Mouse (Mus musculus) thymus, postnatal 0 days (tissue): ENCODE results near the gene Prr7. TPM values are rescaled to one million over a fixed set of nuclear protein-coding genes. Genes with fewer than 3 reads are reported as not detected.
"Not testable (repeated sequence)": the region's sequence is repeated elsewhere in the genome, so short reads cannot be mapped to it uniquely, and the experiment has no call there.

Source experiments
- DNase-seq: peaks from one replicate; pipeline ENCODE4 v3.0.0-alpha.2; 2015; ENCODE audit warnings: low spot score
- polyA plus RNA-seq: library from polyadenylated mRNA; unstranded; fragments of >200 nt; fragmentation: Nextera tagmentation; extraction: Ambion mirVana; gene quantifications from 2 replicates; pipeline ENCODE4 v1.2.1, GENCODE M21; 2015

Prr7 gene
- polyA plus RNA-seq, result 0.27 and 0.46 TPM in 2 replicates

DNA sequence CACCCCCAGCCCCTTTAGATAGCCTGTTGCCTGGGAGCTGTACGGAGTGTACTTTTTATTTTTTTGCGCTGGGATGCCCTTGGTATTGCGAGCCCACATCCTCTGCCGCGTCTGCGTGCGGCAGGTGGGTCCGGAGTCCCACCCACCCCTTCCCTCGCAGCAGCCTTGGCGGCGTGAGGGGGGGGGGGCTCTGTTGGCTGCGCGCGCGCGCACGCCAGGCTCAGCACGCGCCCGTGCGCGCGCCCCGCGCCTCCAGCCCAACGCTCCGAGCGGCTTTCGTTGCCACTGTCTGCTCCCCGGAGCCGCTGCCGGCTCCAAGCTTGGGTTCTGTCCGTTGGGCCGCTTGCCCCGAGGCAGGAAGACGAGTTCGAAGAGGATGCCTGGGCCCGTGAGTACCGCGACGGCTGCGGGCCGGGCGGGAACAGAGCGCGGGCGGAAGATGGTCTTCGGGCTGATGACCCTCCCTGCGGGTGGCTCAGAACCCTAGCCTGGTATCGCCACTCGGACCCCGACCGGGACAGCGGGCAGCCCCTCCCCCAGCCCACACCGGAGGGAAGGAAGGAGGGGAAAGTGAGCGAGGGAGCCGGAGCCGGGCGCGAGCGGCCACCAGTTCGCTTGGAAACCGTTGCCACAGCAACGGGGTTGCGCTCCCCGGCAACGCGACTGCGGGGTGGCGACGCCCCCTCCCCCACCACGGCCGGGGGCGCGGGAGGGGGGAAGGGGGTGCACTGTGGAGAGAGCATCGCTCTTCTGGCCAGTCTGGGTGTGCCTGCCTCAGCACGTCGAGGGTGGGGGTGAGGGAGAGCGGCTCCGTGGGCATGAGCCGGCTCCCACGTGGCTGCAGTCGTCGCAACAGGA, at the start of gene Prr7:
Gene Prr7, plus strand, starts transcription at position 241 of the 858 bp plus-strand sequence.
- DNase-seq, result peak; percentile 89

DNA sequence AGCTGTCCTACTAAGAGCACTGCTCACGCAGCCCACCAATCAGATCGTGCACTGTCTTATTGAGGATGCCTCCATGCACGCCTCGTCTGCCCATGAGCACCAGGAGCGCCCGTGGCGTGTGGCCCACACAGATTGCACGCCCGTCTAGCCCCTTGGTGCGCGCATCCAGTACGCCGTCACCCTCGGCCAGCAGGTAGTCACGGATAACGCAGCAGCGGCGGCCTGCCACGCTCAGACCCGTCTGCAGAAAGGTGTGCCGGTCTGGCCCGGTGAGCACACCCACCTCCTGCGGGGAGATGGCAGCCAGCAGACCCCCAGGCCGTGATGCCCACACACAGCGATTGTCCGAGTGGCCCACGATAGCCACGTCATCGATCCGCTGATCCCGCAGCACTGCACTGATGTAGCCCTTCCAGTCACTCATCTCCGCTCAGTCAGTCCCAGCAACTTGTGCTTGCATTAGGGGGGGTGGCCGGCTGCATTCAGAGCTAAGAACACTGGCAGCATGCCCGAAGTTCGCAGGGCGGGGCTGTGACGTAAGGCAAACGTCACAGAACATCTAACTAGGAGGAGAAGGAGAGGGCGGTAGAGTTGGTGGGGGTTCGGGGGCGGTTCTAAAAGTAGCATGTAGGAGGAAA, 49.2 kb upstream of the Prr7 start, which contains the start of gene Pfn3:
Gene Pfn3, minus strand, starts transcription at position 490 of the 638 bp plus-strand sequence.
- DNase-seq, result no peak

DNA sequence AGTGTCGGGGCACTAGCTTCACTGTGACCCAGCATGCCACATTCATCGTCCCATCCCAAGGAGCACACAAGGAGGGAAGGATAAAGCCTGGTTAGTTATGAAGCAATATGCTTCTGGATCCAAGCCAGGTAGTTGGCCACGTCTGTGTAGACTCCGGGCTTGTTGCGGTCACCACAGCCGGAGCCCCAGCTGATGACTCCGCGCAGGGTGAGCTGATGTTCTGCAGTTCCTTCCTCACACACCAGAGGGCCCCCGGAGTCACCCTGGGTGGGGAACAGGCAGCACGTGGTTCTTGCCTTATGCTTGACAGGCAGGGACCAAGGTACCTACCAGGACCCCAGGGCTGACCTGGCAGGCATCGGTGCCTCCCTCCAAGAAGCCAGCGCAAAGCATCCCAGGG, 46.1 kb upstream of the Prr7 start:
- peak; percentile 86 for DNase-seq

DNA sequence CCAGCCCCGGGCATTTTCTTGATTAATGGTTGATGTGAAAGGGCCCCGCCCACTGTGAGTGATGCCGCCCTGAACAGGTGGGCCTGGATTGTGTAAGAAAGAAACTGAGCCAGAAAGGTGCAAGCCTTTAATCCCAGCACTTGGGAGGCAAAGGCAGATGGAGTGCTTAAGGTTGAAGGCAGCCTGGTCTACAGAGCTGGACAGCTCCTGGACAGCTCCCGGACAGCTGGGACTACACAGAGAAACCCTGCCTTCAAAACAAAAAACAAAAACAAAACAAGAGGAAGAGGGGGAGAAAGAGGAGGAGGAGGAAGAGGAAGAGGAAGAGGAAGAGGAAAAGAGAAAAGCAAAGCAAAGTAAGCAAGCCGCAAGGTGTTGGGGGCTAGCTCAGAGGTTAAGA, 44.9 kb upstream of the Prr7 start:
- DNase-seq, result no peak

DNA sequence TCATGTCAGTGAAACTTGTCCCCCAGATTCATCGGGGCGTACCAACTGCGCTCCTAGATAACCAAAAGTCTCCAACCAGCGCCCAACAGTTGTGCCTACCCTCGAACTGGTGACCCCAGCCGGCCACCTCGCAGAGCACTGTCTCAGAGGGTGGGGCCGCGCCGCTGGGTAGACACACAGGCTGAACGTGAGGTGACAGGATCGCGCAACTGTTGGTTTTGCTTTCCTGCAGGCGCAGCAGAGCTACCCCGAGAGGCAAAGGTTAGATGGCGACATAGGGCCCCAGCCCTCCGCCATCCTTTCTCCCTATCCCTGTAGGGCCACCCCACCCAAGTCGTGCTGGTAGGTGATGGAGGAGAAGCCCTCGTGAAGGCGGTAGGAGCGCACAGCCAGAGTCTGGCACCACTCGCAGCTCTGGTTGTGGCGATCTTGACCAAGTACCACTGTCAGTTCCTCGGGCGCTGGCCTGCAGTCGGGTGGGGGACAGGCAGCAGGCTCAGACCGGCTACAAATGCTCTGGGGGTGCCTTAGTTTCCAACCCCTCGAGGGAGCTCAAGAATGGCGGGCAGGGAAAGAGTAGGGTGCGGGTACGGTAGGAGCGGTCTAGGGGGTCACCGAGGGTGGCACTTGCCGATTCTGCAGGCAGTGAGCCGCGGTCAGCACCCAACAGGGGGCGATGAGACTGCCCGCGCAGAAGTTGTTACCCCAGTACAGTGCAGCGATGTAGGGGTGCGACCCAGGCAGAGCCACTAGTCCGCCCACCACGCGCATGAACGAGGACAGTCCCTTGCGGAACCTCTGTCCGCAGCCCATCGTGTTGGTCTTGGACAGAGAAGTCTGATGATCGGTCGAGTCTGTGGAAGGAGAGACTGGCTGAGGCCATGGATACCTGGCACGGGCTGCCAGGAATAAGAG, 43.8 kb upstream of the Prr7 start:
- no peak for DNase-seq

DNA sequence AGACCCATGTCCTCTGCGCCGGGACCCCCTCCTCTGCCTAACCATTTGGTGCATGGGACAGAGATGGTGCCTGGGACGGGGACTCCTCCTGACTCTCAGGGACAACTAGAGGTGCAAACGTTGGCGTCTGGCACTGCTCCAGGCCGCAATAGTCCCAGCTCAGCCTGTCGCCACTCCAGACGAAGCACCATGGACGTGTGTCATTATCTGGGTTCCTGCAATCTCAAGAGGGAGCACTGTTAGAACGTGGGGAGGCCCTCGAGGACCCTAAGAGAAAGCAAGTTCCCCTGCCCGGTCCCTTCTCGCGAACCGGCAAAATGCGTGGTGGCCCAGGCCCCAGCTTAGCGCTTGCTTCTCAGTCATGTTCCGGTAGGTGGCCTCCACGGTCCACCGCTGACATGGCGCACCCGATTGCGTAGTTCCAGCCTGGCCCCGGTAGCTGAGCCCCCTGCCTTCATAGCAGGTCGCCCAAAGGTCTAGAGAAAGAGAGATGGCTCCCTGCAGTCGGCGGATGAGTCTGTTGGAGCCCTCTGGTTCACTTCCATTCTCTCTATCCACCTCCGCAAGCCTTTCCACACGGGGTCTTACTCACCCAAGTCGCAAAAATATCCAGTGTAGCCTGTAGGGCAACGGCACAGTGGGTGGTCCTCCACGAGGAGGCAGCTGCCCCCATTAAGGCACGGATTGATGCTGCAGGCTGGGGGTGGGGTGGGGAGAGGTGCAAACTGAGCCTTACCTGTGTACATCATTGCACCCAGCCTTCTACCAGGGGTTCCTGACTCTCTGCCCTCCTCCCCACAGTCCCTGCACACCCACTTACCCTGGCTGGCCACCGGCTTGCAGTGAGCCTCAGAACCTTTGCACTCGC, 42.9 kb upstream of the Prr7 start:
- DNase-seq, result peak; percentile 84

DNA sequence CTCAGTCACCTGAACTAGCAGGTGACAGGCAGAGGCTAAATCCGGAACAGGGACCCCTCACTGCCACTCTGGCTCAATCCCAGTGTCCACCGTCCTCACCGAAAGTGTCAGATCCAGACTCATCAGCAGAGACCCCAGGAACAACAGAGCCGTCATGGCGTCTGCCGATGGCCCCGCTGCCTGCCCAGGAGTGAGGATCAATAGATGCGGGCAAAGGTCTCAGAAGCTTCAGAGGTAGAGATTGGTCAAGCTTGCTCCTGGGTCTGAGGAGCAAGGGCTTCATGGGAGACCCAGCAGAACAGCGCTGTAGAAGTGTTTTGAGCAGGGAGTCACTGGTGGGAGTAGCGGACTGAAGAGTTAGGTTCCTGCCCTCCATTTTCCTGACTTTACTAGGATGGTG, 37.5 kb upstream of the Prr7 start, which contains the start of gene F12:
Gene F12, minus strand, starts transcription at position 181 of the 400 bp plus-strand sequence.
- no peak for DNase-seq

DNA sequence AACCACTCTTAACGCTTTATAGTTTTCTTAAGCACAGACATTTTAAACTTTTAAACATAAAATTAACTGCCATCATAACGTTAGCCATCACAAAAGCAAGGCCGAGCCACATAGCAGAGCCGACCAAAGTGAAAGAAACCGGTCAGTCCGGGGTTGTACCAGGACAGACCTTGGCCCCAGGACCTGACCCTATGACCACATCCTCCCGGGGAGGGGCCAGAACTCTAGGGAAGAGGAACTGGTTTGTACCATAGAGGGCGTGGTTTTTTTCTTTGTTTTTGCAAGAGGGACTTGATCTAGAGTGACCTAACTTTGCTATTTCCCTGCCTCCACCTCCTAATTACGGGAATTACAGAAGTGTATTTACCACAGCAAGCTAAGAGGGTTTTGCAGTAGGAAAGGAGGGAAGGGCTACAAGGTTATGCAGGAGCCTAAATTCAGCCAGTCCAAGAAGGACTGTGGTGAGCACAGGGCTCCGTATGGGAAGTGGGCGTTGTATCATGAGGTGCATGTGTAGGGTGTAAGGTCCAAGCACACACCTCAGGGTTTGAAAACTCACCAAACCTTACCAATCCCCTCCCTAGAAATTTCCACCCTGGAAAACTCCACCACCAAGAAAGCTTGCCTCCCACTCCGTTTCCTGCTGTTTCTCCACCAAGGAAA, 34.7 kb upstream of the Prr7 start:
- DNase-seq, result no peak

DNA sequence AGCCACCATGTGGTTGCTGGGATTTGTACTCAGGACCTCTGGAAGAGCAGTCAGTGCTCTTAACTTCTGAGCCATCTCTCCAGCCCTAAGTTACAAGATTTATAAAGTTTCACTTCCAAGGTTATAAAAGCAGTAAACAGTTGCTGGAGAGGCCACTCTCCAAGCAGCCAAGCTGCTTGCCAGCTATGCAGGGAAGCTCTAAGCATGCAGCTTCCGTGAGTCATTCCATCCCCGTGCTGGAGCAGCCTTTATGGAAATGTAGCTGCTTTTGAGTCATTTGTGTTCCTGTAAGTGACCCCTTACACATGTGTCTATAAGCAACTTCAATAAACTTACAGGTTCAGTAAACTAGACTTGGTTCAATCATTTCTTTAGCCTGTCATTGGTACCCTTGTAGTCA, 33.5 kb upstream of the Prr7 start:
- no peak for DNase-seq

DNA sequence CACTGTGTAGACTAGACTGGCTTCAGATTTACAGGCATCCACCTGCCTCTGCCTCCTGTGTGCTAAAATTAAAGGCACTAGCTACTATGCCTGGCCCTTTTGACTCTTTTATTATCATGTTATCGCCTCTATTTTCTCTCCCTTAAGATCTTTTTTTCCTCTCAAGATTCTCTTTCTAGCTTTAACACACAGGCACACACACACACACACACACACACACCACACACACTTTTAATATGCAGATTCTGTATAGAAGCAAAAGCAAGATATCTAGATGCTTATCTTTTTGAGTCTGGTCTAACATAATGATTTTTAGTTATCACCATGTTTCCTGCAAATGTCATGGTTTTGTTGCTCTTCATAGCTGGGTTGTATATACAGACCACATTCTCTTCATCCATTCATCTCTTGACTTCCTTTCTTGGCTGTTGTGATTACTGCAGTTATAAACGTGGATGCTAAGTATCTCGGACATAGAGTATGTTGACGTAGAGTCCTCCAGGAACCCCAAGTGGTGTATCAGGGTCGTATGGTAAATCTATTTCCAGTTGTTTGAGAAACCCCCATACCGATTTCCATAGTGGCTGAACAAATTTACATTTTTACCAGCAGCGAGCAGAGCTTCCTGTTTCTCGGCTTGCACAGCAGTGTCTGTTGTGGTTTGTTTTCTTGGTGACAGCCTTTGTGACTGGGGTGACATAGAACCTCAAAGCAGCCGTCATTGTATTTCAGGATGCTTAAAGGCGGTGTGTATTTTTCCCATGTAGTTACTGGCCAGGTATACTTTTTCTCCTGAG, 32.0 kb upstream of the Prr7 start:
- DNase-seq, result peak; percentile 88

DNA sequence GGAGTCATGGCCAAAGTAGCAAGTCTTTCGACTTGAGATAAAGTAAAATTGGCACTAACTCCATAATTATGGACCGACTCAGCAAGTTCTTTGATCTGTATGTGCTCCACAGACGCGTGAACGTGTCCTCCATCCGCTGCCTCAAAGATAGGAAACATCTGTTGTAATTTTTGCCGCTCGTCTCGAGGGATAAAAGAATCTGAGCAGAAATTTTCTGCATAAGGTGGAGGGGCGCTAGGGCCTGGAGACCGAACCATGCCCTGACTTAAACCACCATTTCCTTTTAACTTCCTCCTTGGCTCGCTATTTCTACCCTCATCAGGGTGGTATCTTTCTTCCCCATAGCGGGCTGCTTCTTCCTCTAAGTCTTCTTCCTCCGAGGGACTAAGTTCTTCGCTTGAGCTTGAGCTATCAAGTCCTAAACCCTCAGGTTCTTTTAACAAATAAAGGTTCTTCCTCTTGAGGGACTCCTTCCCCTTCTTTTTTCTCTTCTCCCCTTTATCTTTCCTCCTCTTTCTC, 26.9 kb upstream of the Prr7 start:
- not testable (repeated sequence) for DNase-seq

DNA sequence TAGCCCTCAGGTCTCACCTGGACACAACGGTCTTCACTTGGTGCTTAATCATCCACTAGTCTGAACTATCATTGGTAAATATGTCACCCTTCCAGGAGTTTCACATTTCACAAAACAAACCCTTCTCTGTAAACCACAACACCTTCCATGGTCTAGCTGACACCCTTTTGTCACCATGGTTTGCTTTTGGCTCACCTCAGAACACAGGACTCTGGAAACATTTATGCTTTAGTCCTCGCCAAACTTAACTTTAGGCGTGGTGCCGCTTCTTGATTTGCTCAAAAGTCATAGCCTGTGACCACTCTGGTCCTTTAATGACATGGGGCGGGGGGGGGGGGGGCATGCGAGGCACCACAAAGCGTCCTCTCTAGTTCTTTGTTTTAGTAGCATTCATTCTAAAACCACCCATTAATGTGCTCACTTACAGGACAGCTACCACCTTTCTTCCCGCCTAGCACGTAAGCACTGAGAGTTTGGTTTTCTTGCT, 20.2 kb upstream of the Prr7 start:
- peak; percentile 45 for DNase-seq

DNA sequence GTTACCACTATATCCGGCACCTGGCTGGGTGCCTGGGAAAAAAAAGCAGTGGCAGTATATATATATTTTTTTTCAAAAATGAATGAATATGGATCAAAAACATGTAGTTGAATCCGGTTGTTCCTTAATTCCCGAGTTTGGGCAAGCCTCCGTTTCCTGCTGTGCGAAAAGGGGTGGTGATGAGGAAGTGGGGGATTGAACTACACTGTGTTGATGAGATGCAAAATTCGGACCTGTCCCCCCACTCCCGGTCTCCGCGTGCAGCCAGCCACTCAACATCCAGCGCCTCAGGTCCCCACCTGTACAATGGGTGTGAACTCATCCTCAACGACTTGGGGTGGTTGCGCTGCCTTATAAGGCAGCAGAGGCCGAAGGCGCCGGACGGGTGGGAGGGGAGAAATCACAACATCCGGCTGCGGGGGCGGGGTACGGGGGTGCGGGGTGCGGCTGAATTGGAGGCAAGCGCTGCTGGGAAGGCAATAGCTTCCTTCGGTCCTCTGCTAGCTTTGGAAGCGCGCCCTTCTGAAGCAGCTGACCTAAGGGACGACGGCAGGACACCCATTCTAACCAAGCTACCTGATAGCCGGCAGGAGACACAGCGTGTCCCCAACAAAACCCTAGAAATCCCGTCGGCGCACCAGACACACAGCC, 19.7 kb upstream of the Prr7 start:
- peak; percentile 77 for DNase-seq

DNA sequence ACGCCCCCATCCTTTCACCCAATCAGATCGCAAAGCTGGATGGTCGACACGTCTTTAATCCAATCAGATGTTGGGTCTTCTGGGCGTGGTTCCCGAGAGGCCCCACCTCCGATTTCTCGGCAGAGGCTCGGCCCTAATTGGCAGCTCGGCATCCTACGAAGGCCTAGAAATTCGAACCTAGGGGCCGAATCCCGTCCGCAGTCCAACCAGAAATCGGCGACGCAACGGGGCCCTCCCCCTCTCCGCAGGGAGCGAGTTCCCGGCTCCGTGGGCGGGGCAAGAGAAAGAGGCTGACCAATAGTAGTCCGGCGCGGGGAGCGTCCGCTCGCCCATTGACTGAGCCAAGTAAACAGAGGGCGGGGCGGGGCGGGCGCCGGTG, 19.1 kb upstream of the Prr7 start, which contains the start of gene Grk6:
Gene Grk6, plus strand, starts transcription at position 136 of the 379 bp plus-strand sequence.
- DNase-seq, result peak; percentile 99

DNA sequence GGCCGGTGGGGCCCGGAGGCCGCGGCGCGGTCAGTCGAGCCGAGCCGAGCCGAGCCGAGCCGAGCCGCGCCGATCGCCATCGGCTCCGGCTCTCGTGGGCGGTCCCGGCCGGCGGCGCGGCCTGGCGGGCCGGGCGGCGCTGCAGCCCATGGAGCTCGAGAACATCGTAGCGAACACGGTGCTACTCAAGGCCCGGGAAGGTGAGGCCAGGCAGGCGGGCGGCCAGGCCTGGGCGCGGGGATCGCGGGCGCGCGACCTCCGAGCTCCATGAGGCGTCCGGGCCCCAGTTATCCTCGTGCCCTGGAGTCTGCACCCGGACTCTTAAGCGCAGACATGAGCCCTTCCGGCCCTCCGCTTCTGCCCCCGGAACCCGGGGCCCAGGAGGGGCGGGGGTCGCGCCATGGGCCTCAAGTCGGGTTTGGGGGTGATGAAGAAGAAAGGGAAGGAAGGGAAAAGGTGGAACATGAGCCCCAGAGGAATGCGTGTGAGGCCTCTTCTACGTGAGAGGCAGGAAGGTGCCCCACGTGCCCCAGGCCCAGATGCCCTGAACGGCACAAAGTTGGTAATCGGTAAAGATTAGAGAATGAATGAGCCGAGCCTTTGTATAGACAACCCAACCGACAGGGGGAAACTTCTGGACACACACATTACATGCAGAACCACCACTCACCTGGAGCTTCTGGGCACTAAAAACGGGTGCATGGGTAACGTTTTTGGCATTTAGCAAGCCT, 18.5 kb upstream of the Prr7 start:
- DNase-seq, result peak; percentile 56

DNA sequence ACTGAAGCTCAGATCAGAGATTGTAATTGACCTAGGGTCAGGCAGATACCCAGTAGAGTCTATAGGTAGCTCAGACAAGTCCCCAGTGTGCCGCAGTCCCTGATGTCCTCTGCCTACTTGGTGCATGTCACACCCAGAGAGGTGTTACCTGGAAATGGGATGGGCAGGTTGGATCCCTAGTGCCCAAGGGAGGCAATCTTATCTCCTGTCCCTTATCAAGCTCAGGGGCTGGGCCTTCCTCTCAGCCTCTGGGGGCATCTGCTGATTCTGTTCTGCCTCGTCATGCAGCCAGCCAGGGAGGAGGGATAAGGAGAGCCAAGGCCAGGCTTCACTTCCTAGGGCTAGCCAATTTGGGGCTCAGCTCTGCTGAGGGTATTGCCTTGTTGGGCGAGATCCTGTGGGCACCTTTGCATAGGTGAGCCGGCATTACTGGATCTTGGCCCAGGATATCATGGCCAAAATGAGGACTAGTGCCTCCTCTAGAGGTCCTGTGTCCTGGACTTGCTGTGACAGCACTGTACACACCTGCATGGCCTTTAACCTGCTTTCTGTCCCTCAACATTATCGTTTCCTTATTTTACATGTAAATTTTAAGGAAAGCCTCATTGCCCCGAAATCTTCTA, 17.5 kb upstream of the Prr7 start:
- no peak for DNase-seq

DNA sequence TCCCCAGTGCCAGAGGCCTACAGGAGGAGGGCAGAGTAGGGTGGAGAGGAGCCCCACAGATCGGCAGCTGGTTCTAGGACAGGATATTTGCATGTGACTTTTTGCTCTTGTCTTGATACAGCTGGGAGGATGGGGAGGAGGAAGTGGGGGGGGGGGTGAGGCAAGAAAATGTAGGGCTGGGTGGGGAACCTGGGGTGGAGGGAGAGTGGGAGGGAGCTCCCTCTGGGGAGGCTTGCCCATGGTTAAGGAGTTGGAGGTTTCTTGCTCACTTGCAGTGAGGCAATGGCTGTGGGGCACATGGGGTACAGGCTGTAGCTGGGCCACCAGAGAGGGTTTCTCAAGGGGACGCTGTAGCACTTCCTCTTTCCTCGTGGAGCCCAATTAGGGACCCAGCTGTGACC, 16.5 kb upstream of the Prr7 start:
- DNase-seq, result peak; percentile 82
